Mouse (Mus musculus) spleen, adult 2 months (tissue): ENCODE results near the gene S100a10. TPM values are rescaled to one million over a fixed set of nuclear protein-coding genes. Genes with fewer than 3 reads are reported as not detected.

Experiments
- DNase-seq, 2 experiments: peaks; one replicate each; pipeline versions ENCODE4 v3.0.0 to v3.0.0-alpha.2; 2012 to 2021; ENCODE audit warnings: low spot score in 2 of 2, low read depth in 1 of 2
- H3K27ac ChIP-seq: fragments of 200-500 bp; 2 replicates; pipeline ENCODE4 v1.5.1; 2012; ENCODE audit warnings: low read length, inconsistent platforms; ENCODE audit not compliant: insufficient read depth
- H3K27me3 ChIP-seq: fragments of 200-500 bp; 2 replicates; pipeline ENCODE4 v1.6.1; 2012; ENCODE audit warnings: mild to moderate bottlenecking, moderate library complexity, low read length, inconsistent platforms; ENCODE audit not compliant: control insufficient read depth, insufficient read depth
- H3K36me3 ChIP-seq: fragments of 200-500 bp; 2 replicates; pipeline ENCODE4 v1.6.1; 2012; ENCODE audit warnings: mild to moderate bottlenecking, low read length, inconsistent platforms; ENCODE audit not compliant: control insufficient read depth, insufficient read depth
- H3K4me1 ChIP-seq: fragments of 200-500 bp; 2 replicates; pipeline ENCODE4 v1.6.1; 2011; ENCODE audit warnings: inconsistent platforms; ENCODE audit not compliant: control insufficient read depth, insufficient read depth, insufficient read length
- H3K4me3 ChIP-seq: fragments of 200-500 bp; 2 replicates; pipeline ENCODE4 v1.5.1; 2011; ENCODE audit warnings: mild to moderate bottlenecking, inconsistent platforms; ENCODE audit not compliant: insufficient read depth, insufficient read length; ENCODE audit errors: extremely low read depth
- CTCF ChIP-seq: fragments of 200-500 bp; IDR thresholded peaks from 2 replicates; pipeline ENCODE4 v1.5.1; 2011; ENCODE audit warnings: mild to moderate bottlenecking, inconsistent platforms; ENCODE audit not compliant: insufficient read depth, insufficient read length, insufficient replicate concordance; ENCODE audit errors: extremely low read depth
- POLR2A ChIP-seq: fragments of 200-500 bp; IDR thresholded peaks from 2 replicates; pipeline ENCODE4 v1.6.1; 2011; ENCODE audit warnings: low read depth, low read length, inconsistent platforms
- WGBS: fragments of 180-500 bp; shearing (Covaris S2); methylation state at CpG from one replicate; pipeline ENCODE4 v1.1.7; 2018; 5-methylcytosine and 5-hydroxymethylcytosine counted together
- polyA plus RNA-seq: library from polyadenylated mRNA; depleted of rRNA; stranded (reverse); fragments of >200 nt; gene quantifications from 2 replicates; pipeline ENCODE4 v1.2.3, GENCODE M21; 2012; rRNA removed

Gene S100a10
- 36.2 and 39.0 TPM in 2 replicates for polyA plus RNA-seq

- Histone ChIP-seq H3K27ac (peak within 1 kb of the TSS; percentile 94), H3K27me3 (no peaks in the 10 kb centered on the region), H3K4me3 (peak within 1 kb of the TSS; percentile 89), H3K36me3 (0 out of 2 replicates have a peak, but pooled peaks cover 1% of the 10 kb centered on the region), H3K4me1 (peaks cover 38% of the 10 kb centered on the region)
- TF ChIP-seq CTCF, result no peak
- TF ChIP-seq POLR2A, result peak; percentile 82
- WGBS, result under 1% methylated on average over 34 of the region's 39 CpGs
- peak in 1 of 2 experiments; percentile 81 for DNase-seq
Observed at GRCm38 (mm10) chr3:93554981-93555877, at the start of gene S100a10. TSS of gene S100a10 (plus strand) at chr3:93555080.

GRCm38 (mm10) chr3:93505960-93506863, 48.7 kb upstream of the S100a10 start:
- Histone ChIP-seq H3K36me3 (no peaks in the 10 kb centered on the region), H3K27ac (peak overlapping the region; percentile 85), H3K27me3 (no peaks in the 10 kb centered on the region), H3K4me1 (no peaks in the 10 kb centered on the region), H3K4me3 (peak overlapping the region; percentile 61)
- TF ChIP-seq POLR2A (no peak), CTCF (no peak)
- WGBS, result 19% methylated on average over 30 of the region's 30 CpGs
- peak; percentile 93 to 94 for DNase-seq

GRCm38 (mm10) chr3:93506881-93507325, 48.0 kb upstream of the S100a10 start:
- 58% methylated on average over 5 of the region's 5 CpGs for WGBS
- TF ChIP-seq CTCF (no peak), POLR2A (no peak)
- peak in 1 of 2 experiments; percentile 4 for DNase-seq
- no peaks in the 10 kb centered on the region for H3K36me3 ChIP-seq
- H3K27me3 ChIP-seq, result no peaks in the 10 kb centered on the region
- H3K27ac ChIP-seq, result peak overlapping the region; percentile 85
- H3K4me3 ChIP-seq, result no peak overlapping the region
- no peaks in the 10 kb centered on the region for H3K4me1 ChIP-seq

GRCm38 (mm10) chr3:93509301-93509700, 45.6 kb upstream of the S100a10 start:
- no peak overlapping the region for H3K4me3 ChIP-seq
- no peaks in the 10 kb centered on the region for H3K4me1 ChIP-seq
- TF ChIP-seq CTCF, result no peak
- TF ChIP-seq POLR2A, result no peak
- DNase-seq, result no peak
- 6% methylated on average over 1 of the region's 1 CpGs for WGBS
- no peak overlapping the region for H3K27ac ChIP-seq
- no peaks in the 10 kb centered on the region for H3K36me3 ChIP-seq
- no peaks in the 10 kb centered on the region for H3K27me3 ChIP-seq

- Histone ChIP-seq H3K4me3 (no peak overlapping the region), H3K4me1 (no peaks in the 10 kb centered on the region), H3K27ac (no peak overlapping the region), H3K36me3 (no peaks in the 10 kb centered on the region), H3K27me3 (no peaks in the 10 kb centered on the region)
- DNase-seq, result no peak
- no peak for TF ChIP-seq CTCF
- TF ChIP-seq POLR2A, result no peak
- WGBS, result 91% methylated on average over 1 of the region's 1 CpGs
Observed at GRCm38 (mm10) chr3:93511036-93511435, 43.8 kb upstream of the S100a10 start.

GRCm38 (mm10) chr3:93511801-93512200, 43.1 kb upstream of the S100a10 start:
- H3K4me1 ChIP-seq, result no peaks in the 10 kb centered on the region
- H3K36me3 ChIP-seq, result no peaks in the 10 kb centered on the region
- no peak overlapping the region for H3K27ac ChIP-seq
- TF ChIP-seq POLR2A (no peak), CTCF (no peak)
- no peak overlapping the region for H3K4me3 ChIP-seq
- no peaks in the 10 kb centered on the region for H3K27me3 ChIP-seq
- WGBS, result 95% methylated on average over 1 of the region's 1 CpGs
- DNase-seq, result no peak
